Mouse (Mus musculus) mesoderm, embryonic 11.5 days (tissue): ENCODE results near the gene Rccd1.

ENCODE experiments used
- DNase-seq: peaks from one replicate; pipeline ENCODE4 v3.0.0-alpha.2; 2012; ENCODE audit warnings: low read depth, low spot score

Gene Rccd1

DNA sequence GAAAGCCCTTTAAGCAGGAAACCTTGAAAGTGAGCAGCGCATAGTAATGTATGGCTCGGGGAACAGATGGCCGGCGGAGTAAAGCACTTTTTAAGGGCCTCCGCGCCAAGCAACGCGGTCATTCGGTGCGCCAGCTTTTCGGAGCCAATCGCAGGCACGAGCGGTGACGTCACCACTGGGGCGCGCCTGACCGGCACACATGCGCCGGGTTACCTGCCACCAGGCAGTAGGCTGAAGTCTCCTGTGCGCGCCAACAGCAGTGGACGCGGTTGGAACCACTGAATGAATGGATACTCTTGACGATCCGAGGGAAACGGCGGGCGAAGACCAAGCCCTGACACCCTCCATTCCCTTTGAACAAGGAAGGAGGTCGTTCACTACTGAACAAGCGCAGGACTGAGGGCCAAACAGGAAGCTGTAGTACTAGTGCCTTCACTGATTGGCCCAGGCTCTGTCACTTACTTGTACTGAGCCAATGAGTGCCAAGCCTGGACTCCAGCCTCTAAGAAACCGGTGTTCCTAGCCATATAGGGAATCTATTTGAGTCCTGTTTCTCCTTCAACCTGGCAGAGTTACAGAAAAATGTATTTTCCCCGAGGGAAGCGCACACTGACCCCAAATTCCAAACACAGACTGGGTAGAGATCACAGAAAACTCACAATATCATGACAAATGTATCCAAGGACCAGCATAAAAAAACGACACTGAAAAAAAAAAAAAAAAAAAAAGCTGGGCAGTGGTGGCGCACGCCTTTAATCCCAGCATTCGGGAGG lies at the start of gene Rccd1:
Gene Rccd1 (minus strand): TSS at position 412 of the 773 bp plus-strand sequence.
- DNase-seq: peak; percentile 95

GRCm38 (mm10) chr7:80373850-80374249 lies 49.6 kb upstream of the Rccd1 start:
- DNase-seq: no peak

DNA sequence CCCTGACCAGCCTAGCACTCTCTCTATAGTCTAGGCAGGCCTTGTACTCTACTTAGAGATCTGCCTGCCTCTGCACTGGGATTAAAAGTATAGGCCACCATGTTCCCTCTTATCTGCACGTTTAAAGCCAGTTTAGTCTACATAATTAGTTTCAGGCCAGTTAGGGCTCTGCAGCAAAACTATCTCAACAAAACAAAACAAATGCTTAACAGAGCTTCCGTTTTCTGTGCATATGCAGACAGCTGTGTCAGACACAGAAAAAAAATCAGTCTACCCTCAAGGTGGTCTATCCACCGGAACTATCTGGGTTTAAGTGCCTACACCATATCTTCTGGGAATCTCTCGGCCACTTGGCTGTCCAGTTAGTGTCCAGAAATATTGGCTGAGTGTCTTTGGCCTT lies 49.1 kb upstream of the Rccd1 start:
- no peak for DNase-seq

DNA sequence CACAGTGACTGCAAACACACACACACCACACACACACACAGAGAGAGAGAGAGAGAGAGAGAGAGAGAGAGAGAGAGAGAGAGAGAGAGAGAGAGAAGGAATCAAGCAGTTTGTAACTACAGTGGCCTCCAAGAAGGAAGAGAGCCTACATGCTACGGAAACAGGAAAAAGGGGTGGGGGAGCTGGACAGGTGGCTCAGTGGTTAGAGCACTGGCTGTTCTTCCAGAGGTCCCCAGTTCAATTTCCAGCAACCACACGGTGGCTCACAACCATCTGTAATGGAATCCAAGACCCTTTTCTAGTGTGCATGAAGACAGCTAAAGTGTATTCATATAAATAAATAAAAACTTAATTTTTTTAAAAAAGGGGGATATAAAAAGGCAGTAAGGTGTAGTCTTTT lies 48.4 kb upstream of the Rccd1 start:
- no peak for DNase-seq

DNA sequence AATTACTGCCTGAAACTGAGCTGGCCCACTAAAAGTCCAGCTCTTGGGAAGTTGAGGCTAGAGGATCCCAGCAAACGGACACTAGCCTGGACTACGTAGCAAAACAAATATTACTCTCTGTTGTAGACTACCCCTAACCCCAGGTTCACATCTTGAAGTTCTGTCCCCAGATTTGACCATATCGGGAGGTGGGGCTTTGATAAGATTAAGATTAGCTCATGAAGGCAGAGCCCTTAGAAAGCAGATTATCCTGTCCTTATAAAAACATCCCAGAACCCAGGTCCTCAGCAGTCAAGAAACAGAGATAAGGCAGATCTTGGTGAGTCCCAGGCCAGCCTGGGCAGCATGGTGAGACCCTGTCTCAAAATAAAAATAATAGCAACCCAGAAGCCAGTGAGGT lies 47.9 kb upstream of the Rccd1 start:
- DNase-seq: no peak

DNA sequence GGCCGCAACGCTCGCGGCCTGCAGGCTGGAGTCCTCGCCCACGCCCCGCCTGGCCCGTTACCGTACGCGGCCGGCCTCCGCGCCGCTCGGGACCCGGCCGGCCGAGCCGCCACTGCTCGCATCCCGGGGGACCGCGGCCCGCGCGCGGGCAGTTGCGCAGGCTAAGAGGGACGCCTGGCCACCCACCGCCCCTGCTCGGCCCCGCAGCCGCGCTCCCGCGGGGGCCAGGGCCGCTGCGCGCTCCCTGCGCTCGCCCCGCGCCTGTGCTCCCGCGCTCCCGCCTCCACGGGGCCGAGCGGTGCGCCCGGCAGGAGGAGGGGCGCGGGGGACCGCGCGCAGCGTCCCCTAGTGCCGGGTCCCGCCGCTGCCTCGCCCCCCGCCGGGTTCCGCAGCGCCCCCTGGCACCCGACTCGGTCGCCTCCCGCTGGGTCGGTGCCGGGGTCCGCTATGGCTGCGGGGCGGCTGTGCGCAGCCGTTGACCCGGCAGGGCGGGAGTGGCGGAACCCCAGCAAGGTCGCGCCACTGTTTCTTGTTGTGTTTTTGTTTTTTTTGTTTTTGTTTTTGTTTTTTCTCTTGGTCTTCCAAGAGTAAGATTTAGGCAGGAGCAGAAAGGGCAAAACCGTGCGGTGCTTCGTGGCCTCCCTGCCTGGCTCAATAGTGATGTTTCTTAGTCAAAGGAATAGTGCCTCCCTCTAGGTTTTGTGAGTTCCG lies 46.9 kb upstream of the Rccd1 start, which contains the start of gene Man2a2:
Gene Man2a2 (minus strand): TSS at position 335 of the 711 bp plus-strand sequence.
- DNase-seq: peak; percentile 72

- DNase-seq: peak; percentile 75
Observed at GRCm38 (mm10) chr7:80370649-80371040, 46.4 kb upstream of the Rccd1 start.

- DNase-seq: no peak
Observed at GRCm38 (mm10) chr7:80369967-80370431, 45.7 kb upstream of the Rccd1 start.

DNA sequence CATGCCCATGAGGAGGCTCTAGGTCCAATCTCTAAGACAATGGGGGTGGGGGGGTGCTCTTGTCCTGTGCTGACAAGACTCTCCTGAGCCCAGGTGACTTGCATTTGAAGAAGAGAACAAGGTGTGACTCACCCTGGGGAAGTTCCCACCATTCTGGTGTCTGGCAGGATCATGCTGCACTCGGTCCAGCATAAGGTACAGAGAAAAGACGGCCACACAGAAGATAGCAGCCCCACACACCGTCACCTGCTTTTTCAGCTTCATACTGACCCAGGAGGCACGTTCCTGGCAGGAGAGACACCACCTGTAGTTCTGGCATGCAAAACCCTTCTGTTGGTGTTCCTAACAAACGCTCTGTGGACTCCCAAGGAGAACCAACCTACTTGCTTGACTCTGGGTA lies 45.2 kb upstream of the Rccd1 start:
- no peak for DNase-seq

DNA sequence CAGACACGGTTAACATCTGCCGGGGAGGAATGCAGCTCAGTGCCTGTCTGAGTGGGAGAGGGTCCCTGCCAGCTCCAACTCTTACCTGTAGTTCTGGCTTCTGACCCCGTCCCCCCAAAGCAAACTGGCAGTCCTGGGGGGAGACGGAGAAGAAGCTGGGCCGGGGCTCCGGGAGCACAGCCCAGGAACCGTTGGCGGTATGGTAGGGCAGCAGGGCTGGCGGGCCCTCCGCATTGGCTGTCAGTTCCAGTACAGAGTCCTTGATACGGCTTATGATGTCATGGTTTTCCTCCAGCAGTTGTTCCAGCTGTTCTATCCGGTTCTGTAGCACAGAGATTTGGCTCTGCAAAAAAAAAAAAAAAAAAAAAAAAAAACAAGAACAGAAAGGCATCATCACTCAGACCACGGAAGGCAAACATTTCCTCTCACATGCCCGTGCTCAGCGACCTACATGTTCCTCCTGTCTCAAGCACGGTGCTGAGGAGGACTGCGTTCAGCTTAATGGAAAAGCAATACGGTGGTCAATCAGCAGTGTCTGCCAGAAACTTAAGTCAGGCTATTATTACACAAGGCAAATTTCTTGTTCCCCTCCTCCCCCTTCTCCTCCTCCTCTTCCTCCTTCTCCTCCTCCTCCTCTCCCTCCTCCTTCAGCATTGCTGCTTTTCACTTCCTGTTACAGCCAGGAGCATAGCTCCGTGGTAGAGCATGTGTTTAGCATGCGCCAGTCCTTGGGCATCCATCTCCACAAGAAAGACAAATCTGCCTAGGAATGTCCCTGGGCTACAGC lies 44.6 kb upstream of the Rccd1 start:
- DNase-seq: no peak

DNA sequence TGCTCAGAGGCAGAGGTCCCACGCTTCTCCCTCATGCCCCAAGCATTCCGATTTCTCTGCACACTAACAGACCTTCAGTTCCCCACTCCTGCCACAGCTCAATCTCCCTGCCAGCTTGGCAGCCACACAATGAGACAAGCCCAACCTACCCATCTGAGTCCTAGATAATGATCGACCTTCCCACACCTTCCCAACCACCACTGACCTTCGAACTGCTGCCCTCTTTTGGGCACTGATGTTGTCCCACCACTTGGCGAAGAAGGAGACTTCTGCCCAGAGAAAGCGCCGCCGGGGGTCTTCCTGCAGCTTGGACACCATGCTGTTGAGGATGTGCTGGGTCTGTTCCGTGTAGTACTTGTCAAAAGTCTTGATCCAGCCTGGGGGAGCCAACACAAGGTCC lies 43.8 kb upstream of the Rccd1 start:
- no peak for DNase-seq

DNA sequence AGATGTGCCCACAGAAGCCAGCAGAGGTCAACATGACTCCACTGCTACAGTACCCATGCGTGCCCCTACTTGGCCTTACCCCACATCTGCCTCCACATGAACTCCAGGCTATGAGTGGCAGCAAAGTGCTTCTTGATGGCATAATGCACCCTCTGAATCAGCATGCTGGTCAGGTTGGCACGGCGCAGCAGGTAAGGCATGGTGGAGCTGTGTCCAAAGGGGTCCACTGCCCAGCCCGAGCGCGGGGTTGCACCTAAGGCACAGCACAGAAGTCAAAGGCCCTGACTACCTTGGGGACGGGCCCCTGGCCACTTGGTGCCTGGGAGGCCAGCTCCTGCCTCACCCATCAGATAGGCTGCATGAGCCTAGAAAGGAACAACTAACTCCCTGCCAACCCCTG lies 43.0 kb upstream of the Rccd1 start:
- no peak for DNase-seq

DNA sequence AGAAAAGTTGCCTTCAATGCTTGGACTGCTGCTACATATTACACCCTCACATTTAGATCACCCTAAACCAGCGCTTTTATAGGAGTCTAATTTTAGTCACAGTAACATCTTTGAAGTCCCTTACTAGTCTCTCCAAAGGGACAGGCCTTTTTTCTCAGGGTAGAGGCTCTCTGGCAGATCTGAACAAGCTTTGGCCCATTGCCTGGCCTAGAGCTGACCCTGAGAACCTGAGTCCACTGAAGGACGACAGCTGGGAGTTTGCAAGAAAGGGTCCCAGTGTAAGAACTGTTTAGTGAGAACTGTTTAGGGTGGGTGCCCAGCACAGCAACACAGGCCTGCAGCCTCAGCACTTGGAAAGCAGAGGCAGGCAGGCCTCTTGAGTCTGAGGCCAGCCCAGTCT lies 41.5 kb upstream of the Rccd1 start:
- DNase-seq: no peak

DNA sequence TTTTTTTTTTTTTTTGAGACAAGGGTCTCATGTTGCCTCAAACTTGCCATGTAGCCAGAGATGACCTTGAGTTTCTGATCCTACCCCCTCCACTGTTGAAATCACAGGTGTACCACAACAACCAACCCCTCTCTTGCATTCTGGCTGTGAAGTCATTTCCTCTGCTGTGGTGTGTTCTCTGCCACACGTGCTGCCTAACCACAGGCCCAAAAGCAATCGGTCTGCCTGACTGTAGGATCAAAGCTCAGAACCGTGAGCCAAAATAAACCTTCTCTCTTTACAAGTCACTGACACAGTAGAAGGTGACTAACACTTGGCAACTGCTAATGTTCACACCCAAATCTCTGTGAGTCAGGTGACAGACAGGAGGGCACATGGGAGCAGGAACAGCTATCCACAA lies 36.2 kb upstream of the Rccd1 start:
- no peak for DNase-seq

DNA sequence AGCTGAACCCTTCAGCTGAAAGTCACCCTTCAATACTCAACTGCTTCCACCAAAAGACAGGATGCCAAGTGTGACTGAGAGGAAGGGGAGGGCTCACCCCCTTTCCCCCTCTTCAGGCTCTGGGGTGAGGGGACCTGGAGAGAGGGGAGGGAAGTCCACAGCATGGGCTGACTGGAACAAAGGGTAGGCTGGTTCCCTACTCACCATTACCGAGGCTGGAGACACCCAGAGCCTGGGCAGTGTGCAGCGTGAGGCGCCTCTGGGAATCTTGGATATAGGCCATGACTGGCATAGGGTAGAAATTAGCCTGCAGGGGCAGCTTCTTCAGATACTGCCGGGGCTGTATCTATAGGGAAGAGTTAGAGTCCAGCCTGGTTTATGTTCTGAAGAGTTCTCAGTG lies 33.8 kb upstream of the Rccd1 start:
- no peak for DNase-seq

- DNase-seq: peak; percentile 36
Observed at GRCm38 (mm10) chr7:80357156-80357555, 32.9 kb upstream of the Rccd1 start.

GRCm38 (mm10) chr7:80356351-80356750 lies 32.1 kb upstream of the Rccd1 start:
- DNase-seq: no peak

GRCm38 (mm10) chr7:80352920-80353319 lies 28.7 kb upstream of the Rccd1 start:
- DNase-seq: no peak

GRCm38 (mm10) chr7:80350808-80351207 lies 26.6 kb upstream of the Rccd1 start:
- no peak for DNase-seq

DNA sequence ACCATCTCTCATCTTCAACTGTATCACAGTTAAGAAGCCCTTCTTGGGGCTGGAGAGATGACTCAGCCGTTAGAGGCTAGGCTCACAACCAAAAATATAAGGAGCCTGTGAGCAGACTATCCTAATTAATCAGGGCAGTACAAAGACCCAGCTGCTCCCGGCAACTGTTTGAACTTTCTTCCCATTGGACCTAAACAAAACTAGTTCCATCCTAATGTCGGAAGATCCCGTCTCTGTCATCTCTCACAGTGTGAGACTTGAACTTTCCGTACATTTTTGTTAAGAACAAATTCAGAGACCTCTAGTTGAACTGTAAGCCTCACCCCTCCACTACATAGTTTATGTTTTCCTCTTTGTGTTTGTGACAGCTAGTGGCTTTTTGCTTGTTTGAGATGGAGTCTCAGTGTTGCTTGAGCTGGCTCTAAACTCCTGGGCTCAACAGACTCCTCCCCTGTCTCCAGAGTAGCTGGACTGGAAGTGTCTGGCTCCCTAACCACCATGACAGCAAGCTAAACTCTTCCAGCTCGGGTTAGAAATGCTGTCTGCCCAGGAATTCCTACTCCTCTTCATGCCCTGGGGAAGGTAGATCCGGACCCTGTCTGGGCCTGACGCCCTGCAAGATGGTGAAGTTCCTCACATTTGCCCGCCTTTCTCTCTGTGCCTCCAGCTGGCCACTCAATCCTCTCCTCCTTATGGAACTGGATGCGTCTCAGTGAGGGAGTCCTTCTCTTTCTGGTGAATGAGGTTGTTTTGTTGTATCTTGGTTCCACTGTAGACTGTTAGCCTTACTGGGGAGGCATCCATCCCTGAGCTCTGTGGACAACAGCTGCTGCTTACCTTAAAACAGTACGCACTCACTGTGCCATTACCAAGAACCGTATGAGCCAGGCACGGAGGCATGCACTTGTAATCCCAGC lies 23.7 kb upstream of the Rccd1 start:
- DNase-seq: no peak

- DNase-seq: no peak
Observed at GRCm38 (mm10) chr7:80346830-80347229, 22.6 kb upstream of the Rccd1 start.
